Mouse (Mus musculus): ENCODE measurements around the gene Cbs. TPM values are rescaled to one million over a fixed set of nuclear protein-coding genes. Genes with fewer than 3 reads are reported as not detected.

Gene Cbs
- total and polyA plus RNA-seq, 3 experiments = 1.2 to 1.9 (median 1.4) TPM

DNA sequence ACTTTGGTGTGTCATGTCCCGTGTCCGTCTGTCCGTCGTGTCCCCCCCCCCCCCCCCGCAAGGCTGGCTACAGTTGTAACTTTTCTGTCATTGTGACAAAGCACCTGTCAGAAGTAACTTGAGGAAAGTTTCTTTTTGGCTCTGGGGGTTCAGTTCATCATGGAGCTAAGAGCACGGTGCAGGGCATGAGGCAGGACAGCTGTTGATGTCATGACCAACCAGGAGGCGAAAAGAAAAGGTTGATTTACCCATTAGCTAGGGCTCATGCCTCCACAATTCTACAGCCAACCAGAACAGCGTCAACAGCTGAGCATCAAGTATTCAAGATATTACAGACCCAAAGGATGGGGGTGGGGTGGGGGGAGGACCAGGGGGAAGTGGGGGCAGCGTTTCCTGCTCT is 31.3 kb upstream of the Cbs start:
- Histone ChIP-seq H3K4me1 (ENCODE audit: control insufficient read depth in 1 of 2, insufficient read depth in 2 of 2) (peaks cover 6 to 12% of the 10 kb centered on the region in 2 experiments), H3K79me2 (replicated peaks; ENCODE audit: control insufficient read depth, extremely low read depth, insufficient read depth, poor library complexity, severe bottlenecking) (no peaks in the 10 kb centered on the region), H3K9me3 (replicated peaks; ENCODE audit: low read length) (no peaks in the 10 kb centered on the region), H3K27ac (ENCODE audit: insufficient read depth, low read depth) (no peak overlapping the region), H3K9ac (ENCODE audit: insufficient read depth, low read depth) (no peak overlapping the region), H3K36me3 (replicated peaks in 1 of 2; ENCODE audit: control insufficient read depth in 1 of 2, insufficient read depth in 1 of 2, low read length in 1 of 2) (no peaks in the 10 kb centered on the region), H3K27me3 (replicated peaks) (peaks cover 5% of the 10 kb centered on the region), H3K4me2 (ENCODE audit: insufficient read depth, low read depth, poor library complexity, severe bottlenecking) (no peak overlapping the region), H3K4me3 (replicated peaks in 1 of 3; ENCODE audit: low read depth in 2 of 3, low read length in 2 of 3, poor library complexity in 1 of 3) (no peak overlapping the region)
- in situ Hi-C loops (cut with MboI; ENCODE audit: low pct_ligation_motif_present, low pct_unique_long_range_greater_than_20kb, low sequenced_read_pairs) = loop anchor here (10.0 kb wide), 1 partner anchor 154 kb away; the partner anchor contains the start of gene Wdr4
- DNase-seq (ENCODE audit: extremely low read depth) = no peak
- TF ChIP-seq BHLHE40 (IDR thresholded peaks at IDR 0.05; ENCODE audit: low read depth, low read length) (no peak), MAFK (IDR thresholded peaks at IDR 0.05; ENCODE audit: insufficient replicate concordance, low read length) (no peak), JUND (conservative IDR thresholded peaks at IDR 0.05; ENCODE audit: low read depth, low read length) (no peak), ZNF384 (IDR thresholded peaks at IDR 0.05; ENCODE audit: low read depth, low read length) (no peak), TCF12 (IDR thresholded peaks at IDR 0.05; ENCODE audit: low read depth, low read length) (no peak), JUN (IDR thresholded peaks at IDR 0.05; ENCODE audit: insufficient read depth, low read depth, low read length) (no peak), SIN3A (IDR thresholded peaks at IDR 0.05; ENCODE audit: low read length) (no peak)
- dilution Hi-C loops (cut with MboI; ENCODE audit: extremely low pct_ligation_motif_present, extremely low pct_unique_long_range_greater_than_20kb, low sequenced_read_pairs) = no loop called here

- TF ChIP-seq EP300 (IDR thresholded peaks at IDR 0.05; ENCODE audit: low read length) = no peak
- TF ChIP-seq MYC (IDR thresholded peaks at IDR 0.05; ENCODE audit: low read depth, low read length) = 0 out of 2 replicates have a peak, but pooled peaks have one; percentile 49
- 0 out of 2 replicates have a peak, but pooled peaks have one; percentile 49 for TF ChIP-seq TCF12 (IDR thresholded peaks at IDR 0.05; ENCODE audit: low read depth, low read length)
- peak; percentile 42; the same call in 1 of the 2 replicates for TF ChIP-seq MAZ (IDR thresholded peaks at IDR 0.05; ENCODE audit: low read depth, low read length)
- 0 out of 2 replicates have a peak, but pooled peaks have one; percentile 31 for TF ChIP-seq NRF1 (IDR thresholded peaks at IDR 0.05; ENCODE audit: low read depth, low read length)
- TF ChIP-seq SMC3 (IDR thresholded peaks at IDR 0.05; ENCODE audit: low read depth, low read length) = peak; percentile 90
- no peak for TF ChIP-seq E2F4 (IDR thresholded peaks at IDR 0.05; ENCODE audit: insufficient replicate concordance, low read depth, low read length)
- peak; percentile 58 to 94 for TF ChIP-seq CTCF (conservative IDR thresholded peaks at IDR 0.05 in 1 of 2, IDR thresholded peaks at IDR 0.05 in 1 of 2; ENCODE audit: low read depth in 2 of 2, low read length in 2 of 2)
- peak; percentile 66 for TF ChIP-seq ZC3H11A (IDR thresholded peaks at IDR 0.05; ENCODE audit: low read depth, low read length)
- no peak for TF ChIP-seq USF1 (IDR thresholded peaks at IDR 0.05; ENCODE audit: low read depth, low read length)
- 0 out of 2 replicates have a peak, but pooled peaks have one; percentile 42 for TF ChIP-seq MAX (IDR thresholded peaks at IDR 0.05; ENCODE audit: low read length)
- peak; percentile 97 for TF ChIP-seq RAD21 (IDR thresholded peaks at IDR 0.05; ENCODE audit: low read depth, low read length)
- no peak for TF ChIP-seq ZKSCAN1 (IDR thresholded peaks at IDR 0.05; ENCODE audit: borderline replicate concordance, low read depth, low read length)
- TF ChIP-seq GABPA (IDR thresholded peaks at IDR 0.05; ENCODE audit: insufficient replicate concordance, low read depth, low read length) = no peak
- no peak for TF ChIP-seq UBTF (IDR thresholded peaks at IDR 0.05; ENCODE audit: low read depth, low read length)
- H3K4me3 ChIP-seq (replicated peaks in 1 of 3; ENCODE audit: low read depth in 2 of 3, low read length in 2 of 3, poor library complexity in 1 of 3) = no peak overlapping the region
- H3K36me3 ChIP-seq (replicated peaks in 1 of 2; ENCODE audit: control insufficient read depth in 1 of 2, insufficient read depth in 1 of 2, low read length in 1 of 2) = no peaks in the 10 kb centered on the region
- H3K4me1 ChIP-seq (ENCODE audit: control insufficient read depth in 1 of 2, insufficient read depth in 2 of 2) = peaks cover 4 to 12% of the 10 kb centered on the region in 2 experiments
- peaks cover 2% of the 10 kb centered on the region for H3K9me3 ChIP-seq (replicated peaks; ENCODE audit: low read length)
- in situ Hi-C loops (cut with MboI; ENCODE audit: low pct_ligation_motif_present, low pct_unique_long_range_greater_than_20kb, low sequenced_read_pairs) = loop anchor here (10.0 kb wide), 1 partner anchor 150 kb away; the partner anchor contains the start of gene Wdr4
- H3K27me3 ChIP-seq (replicated peaks) = peaks cover 5% of the 10 kb centered on the region
- no peak overlapping the region for H3K9ac ChIP-seq (ENCODE audit: insufficient read depth, low read depth)
- dilution Hi-C loops (cut with MboI; ENCODE audit: extremely low pct_ligation_motif_present, extremely low pct_unique_long_range_greater_than_20kb, low sequenced_read_pairs) = no loop called here
- no peaks in the 10 kb centered on the region for H3K79me2 ChIP-seq (replicated peaks; ENCODE audit: control insufficient read depth, extremely low read depth, insufficient read depth, poor library complexity, severe bottlenecking)
- DNase-seq (ENCODE audit: extremely low read depth) = peak; percentile 82
- H3K4me2 ChIP-seq (ENCODE audit: insufficient read depth, low read depth, poor library complexity, severe bottlenecking) = no peak overlapping the region; the same call in 1 of the 2 replicates
- H3K27ac ChIP-seq (ENCODE audit: insufficient read depth, low read depth) = no peak overlapping the region
Observed at GRCm38 (mm10) chr17:31664760-31665159, 27.7 kb upstream of the Cbs start.

Measured in CH12.LX (cell line).